Mouse (Mus musculus): ENCODE results near the gene 2700097O09Rik. TPM values are rescaled to one million over a fixed set of nuclear protein-coding genes. Genes with fewer than 3 reads are reported as not detected.
A peak's percentile ranks its signal among the peaks of the same experiment; 100 is the strongest.
"Not testable (repeated sequence)": the region's sequence is repeated elsewhere in the genome, so short reads cannot be mapped to it uniquely, and the experiment has no call there.

The 2700097O09Rik gene
- 10 to 100 TPM; 10.2 to 12.7 (median 11.2) TPM for total RNA-seq (2022)

- DNase-seq (ENCODE audit: low spot score in 2 of 2): peak; percentile 93 to 95
Measured at GRCm38 (mm10) chr12:55079726-55080600, at the start of gene 2700097O09Rik, which contains the start of gene Srp54a. TSS of gene 2700097O09Rik (minus strand) at chr12:55080110. TSS of gene Srp54a (plus strand) at chr12:55080262.

- not testable (repeated sequence) for DNase-seq (ENCODE audit: low spot score in 2 of 2)
Measured at GRCm38 (mm10) chr12:55124731-55125130, 44.8 kb upstream of the 2700097O09Rik start.

- not testable (repeated sequence) for DNase-seq (ENCODE audit: low spot score in 2 of 2)
Measured at GRCm38 (mm10) chr12:55124242-55124641, 44.3 kb upstream of the 2700097O09Rik start, which contains the start of gene Fam177a. TSS of gene Fam177a (plus strand) at chr12:55124469.

- not testable (repeated sequence) for DNase-seq (ENCODE audit: low spot score in 2 of 2)
Measured at GRCm38 (mm10) chr12:55112616-55113015, 32.7 kb upstream of the 2700097O09Rik start.

GRCm38 (mm10) chr12:55092127-55092526 is 12.2 kb upstream of the 2700097O09Rik start:
- DNase-seq (ENCODE audit: low spot score in 2 of 2): not testable (repeated sequence)

- DNase-seq (ENCODE audit: low spot score in 2 of 2): not testable (repeated sequence)
Measured at GRCm38 (mm10) chr12:55080601-55080942, 662 bp upstream of the 2700097O09Rik start.

- DNase-seq (ENCODE audit: low spot score in 2 of 2): not testable (repeated sequence)
Measured at GRCm38 (mm10) chr12:55078706-55079105, 1.2 kb downstream of the 2700097O09Rik start.

GRCm38 (mm10) chr12:55075296-55075695 is 4.6 kb downstream of the 2700097O09Rik start:
- no peak for DNase-seq (ENCODE audit: low spot score in 2 of 2)

GRCm38 (mm10) chr12:55073686-55074085 is 6.2 kb downstream of the 2700097O09Rik start:
- no peak for DNase-seq (ENCODE audit: low spot score in 2 of 2)

GRCm38 (mm10) chr12:55072495-55072894 is 7.4 kb downstream of the 2700097O09Rik start:
- no peak for DNase-seq (ENCODE audit: low spot score in 2 of 2)

GRCm38 (mm10) chr12:55062141-55062540 is 17.8 kb downstream of the 2700097O09Rik start:
- DNase-seq (ENCODE audit: low spot score in 2 of 2): no peak

GRCm38 (mm10) chr12:55061006-55061405 is 18.9 kb downstream of the 2700097O09Rik start:
- DNase-seq (ENCODE audit: low spot score in 2 of 2): no peak

- no peak for DNase-seq (ENCODE audit: low spot score in 2 of 2)
Measured at GRCm38 (mm10) chr12:55060212-55060898, 19.6 kb downstream of the 2700097O09Rik start.

GRCm38 (mm10) chr12:55059812-55060211 is 20.1 kb downstream of the 2700097O09Rik start:
- DNase-seq (ENCODE audit: low spot score in 2 of 2): no peak

GRCm38 (mm10) chr12:55058865-55059615 is 20.9 kb downstream of the 2700097O09Rik start:
- no peak for DNase-seq (ENCODE audit: low spot score in 2 of 2)

GRCm38 (mm10) chr12:55056703-55057102 is 23.2 kb downstream of the 2700097O09Rik start:
- DNase-seq (ENCODE audit: low spot score in 2 of 2): no peak

GRCm38 (mm10) chr12:55054551-55055241 is 25.2 kb downstream of the 2700097O09Rik start:
- no peak for DNase-seq (ENCODE audit: low spot score in 2 of 2)

- no peak for DNase-seq (ENCODE audit: low spot score in 2 of 2)
Measured at GRCm38 (mm10) chr12:55053267-55053666, 26.6 kb downstream of the 2700097O09Rik start.

- no peak for DNase-seq (ENCODE audit: low spot score in 2 of 2)
Measured at GRCm38 (mm10) chr12:55051210-55052173, 28.4 kb downstream of the 2700097O09Rik start.
